Mouse (Mus musculus) lung, postnatal 0 days (tissue): ENCODE results near the gene Trmt112. TPM values are rescaled to one million over a fixed set of nuclear protein-coding genes. Genes with fewer than 3 reads are reported as not detected.

Source experiments
- ATAC-seq: fragments of 200-750 bp; cut with Nextera tagmentation; 2 replicates; pipeline ENCODE4 v1.8.0; 2017; ENCODE audit warnings: moderate library complexity
- DNase-seq: peaks from one replicate; pipeline ENCODE4 v3.0.0-alpha.2; 2016; ENCODE audit warnings: low spot score
- H3K27ac ChIP-seq: fragments of 300-500 bp; sonication (generic); 2 replicates; pipeline ENCODE4 v1.5.1; 2014; ENCODE audit warnings: antibody characterized with exemption, mild to moderate bottlenecking, low read length, mixed read lengths
- H3K27me3 ChIP-seq: fragments of 300-500 bp; sonication (generic); replicated peaks from 2 replicates; pipeline ENCODE4 v1.6.1; 2014; ENCODE audit warnings: low read length, mixed read lengths; ENCODE audit not compliant: insufficient read depth
- H3K36me3 ChIP-seq: fragments of 300-500 bp; sonication (generic); 2 replicates; pipeline ENCODE4 v1.6.1; 2014; ENCODE audit warnings: low read length, mixed read lengths; ENCODE audit not compliant: insufficient read depth
- H3K4me1 ChIP-seq: fragments of 300-500 bp; sonication (generic); 2 replicates; pipeline ENCODE4 v1.6.1; 2014; ENCODE audit warnings: antibody characterized with exemption, low read depth, low read length, mixed read lengths; ENCODE audit not compliant: insufficient read depth
- H3K4me2 ChIP-seq: fragments of 300-500 bp; sonication (generic); replicated peaks from 2 replicates; pipeline ENCODE4 v1.6.1; 2014; ENCODE audit warnings: low read depth, mild to moderate bottlenecking, low read length, moderate library complexity, mixed read lengths
- H3K4me3 ChIP-seq: fragments of 300-500 bp; sonication (generic); 2 replicates; pipeline ENCODE4 v1.5.1; 2014; ENCODE audit warnings: low read depth, low read length
- H3K9ac ChIP-seq: fragments of 300-500 bp; sonication (generic); replicated peaks from 2 replicates; pipeline ENCODE4 v1.6.1; 2014; ENCODE audit warnings: low read depth, mild to moderate bottlenecking
- H3K9me3 ChIP-seq: fragments of 300-500 bp; sonication (generic); 2 replicates; pipeline ENCODE4 v1.6.1; 2016; ENCODE audit warnings: low read length, mixed read lengths
- CTCF ChIP-seq: IDR thresholded peaks from 2 replicates; pipeline ENCODE4 v1.5.1; 2016; ENCODE audit warnings: antibody characterized with exemption, mild to moderate bottlenecking
- EP300 ChIP-seq: IDR thresholded peaks from 2 replicates; pipeline ENCODE4 v1.6.1; 2016; ENCODE audit warnings: antibody characterized with exemption, mild to moderate bottlenecking, control low read depth
- WGBS: fragments of 180-500 bp; shearing (Covaris S2); extraction: QIAGEN DNeasy Blood & Tissue Kit; methylation state at CpG from one replicate; pipeline ENCODE4 v1.1.7; 2014; 5-methylcytosine and 5-hydroxymethylcytosine counted together
- polyA plus RNA-seq: library from polyadenylated mRNA; unstranded; fragments of >200 nt; fragmentation: Nextera tagmentation; extraction: Ambion mirVana; gene quantifications from 2 replicates; pipeline ENCODE4 v1.2.1, GENCODE M21; 2015

The Trmt112 gene
- polyA plus RNA-seq, 1 experiment from 2014 or later: 93.3 TPM

DNA sequence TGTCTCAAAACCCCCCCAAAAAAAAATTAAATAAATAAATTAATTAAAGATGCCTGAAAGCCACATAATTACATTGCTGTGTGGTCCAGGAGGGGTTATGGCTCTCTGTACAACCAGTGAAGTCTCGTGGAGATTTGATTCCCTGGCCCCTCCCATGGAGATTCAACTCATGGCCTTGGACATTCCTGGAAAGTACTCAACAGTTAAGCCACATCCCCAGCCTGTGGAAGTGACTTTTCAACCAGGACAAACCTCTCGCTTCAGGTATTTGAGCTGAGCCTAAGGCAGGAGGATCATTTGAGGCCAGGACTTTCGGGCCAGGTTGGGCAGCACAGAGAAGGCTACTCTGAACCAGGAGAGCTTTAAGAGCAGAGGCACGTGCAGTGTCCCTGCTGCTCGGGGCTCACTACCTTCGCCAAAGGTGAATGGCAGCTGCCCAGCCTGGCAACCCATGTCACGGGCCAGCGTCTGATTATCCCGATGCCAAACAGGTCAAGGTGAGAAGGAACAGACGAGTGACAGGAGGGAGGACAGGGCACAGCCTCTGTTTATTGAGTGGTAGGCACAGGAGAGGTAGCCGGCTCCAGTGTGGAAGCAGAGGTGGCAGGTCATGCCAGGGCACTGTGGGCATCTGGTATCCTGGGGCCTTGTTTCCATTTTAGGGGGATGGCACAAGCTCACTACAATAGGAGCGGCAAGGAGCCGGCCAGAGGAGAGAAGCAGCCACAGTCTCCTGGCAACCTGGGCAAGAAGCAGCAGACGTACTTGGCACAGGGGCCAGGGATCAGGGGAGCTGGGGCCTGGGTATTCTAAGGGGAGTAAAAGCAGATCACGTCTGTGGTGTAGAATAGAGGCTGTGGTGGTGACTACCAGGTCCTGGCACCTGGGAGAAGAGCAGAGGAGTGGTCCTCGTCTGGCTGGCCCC, 28.3 kb downstream of the Trmt112 start:
- Histone ChIP-seq H3K9me3 (no peaks in the 10 kb centered on the region), H3K4me1 (peaks cover 6% of the 10 kb centered on the region), H3K27ac (no peak overlapping the region), H3K4me3 (no peak overlapping the region), H3K36me3 (no peaks in the 10 kb centered on the region), H3K27me3 (peaks cover 30% of the 10 kb centered on the region; the same call in 1 of the 2 replicates), H3K9ac (no peak overlapping the region), H3K4me2 (no peak overlapping the region)
- WGBS: 75% methylated on average over 16 of the region's 16 CpGs
- ATAC-seq (no peak), DNase-seq (no peak)
- TF ChIP-seq EP300: no peak
- TF ChIP-seq CTCF: no peak

DNA sequence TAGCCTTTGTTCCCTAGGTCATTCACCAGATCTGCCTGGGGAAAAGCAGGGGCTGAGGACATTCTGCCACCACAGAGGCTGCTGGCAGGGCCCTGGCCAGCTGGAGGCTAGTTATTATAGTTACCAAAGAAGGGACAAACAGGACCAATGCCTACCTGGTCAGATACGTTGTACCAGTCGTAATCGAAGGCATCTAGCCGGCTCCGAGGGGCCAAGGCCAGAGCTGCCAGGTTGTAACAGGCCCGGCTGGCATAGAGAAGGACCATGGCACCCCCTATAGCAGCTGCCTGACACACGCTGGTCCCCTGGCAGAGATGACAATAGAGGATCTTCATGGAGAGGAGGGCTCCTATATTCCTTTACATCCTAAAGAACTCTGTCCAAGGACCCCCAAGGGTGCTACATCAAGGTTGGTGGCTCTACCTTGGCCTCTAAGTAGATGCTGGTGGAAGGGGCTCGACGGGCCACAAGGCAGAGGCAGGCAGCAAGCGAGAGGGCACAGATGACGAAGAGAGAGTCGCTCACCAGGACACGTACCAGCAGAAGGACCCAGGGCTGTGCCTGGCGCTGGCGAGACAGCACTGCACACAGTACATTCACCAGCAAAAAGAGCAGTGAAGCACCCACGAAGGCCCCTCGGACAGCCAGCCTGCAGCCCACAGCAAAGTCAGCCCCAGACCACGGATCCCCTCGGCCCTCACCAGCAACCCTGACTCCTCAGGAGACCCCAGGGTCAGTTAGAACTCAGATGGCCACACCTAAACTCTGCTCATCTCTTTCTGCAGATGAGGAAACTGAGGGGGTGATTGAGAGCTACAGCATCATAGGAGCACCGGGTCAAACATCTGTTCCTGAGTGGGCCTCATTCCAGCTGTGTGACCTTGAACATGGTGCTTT, 29.9 kb downstream of the Trmt112 start:
- H3K36me3 ChIP-seq: no peaks in the 10 kb centered on the region
- ATAC-seq (no peak), DNase-seq (no peak)
- no peak overlapping the region for H3K4me2 ChIP-seq
- no peak overlapping the region for H3K9ac ChIP-seq
- H3K9me3 ChIP-seq: no peaks in the 10 kb centered on the region
- H3K27ac ChIP-seq: no peak overlapping the region
- peaks cover 15% of the 10 kb centered on the region; the same call in 1 of the 2 replicates for H3K27me3 ChIP-seq
- peaks cover 4% of the 10 kb centered on the region for H3K4me1 ChIP-seq
- H3K4me3 ChIP-seq: no peak overlapping the region
- TF ChIP-seq CTCF (no peak), EP300 (no peak)
- 86% methylated on average over 20 of the region's 20 CpGs for whole genome bisulfite sequencing

DNA sequence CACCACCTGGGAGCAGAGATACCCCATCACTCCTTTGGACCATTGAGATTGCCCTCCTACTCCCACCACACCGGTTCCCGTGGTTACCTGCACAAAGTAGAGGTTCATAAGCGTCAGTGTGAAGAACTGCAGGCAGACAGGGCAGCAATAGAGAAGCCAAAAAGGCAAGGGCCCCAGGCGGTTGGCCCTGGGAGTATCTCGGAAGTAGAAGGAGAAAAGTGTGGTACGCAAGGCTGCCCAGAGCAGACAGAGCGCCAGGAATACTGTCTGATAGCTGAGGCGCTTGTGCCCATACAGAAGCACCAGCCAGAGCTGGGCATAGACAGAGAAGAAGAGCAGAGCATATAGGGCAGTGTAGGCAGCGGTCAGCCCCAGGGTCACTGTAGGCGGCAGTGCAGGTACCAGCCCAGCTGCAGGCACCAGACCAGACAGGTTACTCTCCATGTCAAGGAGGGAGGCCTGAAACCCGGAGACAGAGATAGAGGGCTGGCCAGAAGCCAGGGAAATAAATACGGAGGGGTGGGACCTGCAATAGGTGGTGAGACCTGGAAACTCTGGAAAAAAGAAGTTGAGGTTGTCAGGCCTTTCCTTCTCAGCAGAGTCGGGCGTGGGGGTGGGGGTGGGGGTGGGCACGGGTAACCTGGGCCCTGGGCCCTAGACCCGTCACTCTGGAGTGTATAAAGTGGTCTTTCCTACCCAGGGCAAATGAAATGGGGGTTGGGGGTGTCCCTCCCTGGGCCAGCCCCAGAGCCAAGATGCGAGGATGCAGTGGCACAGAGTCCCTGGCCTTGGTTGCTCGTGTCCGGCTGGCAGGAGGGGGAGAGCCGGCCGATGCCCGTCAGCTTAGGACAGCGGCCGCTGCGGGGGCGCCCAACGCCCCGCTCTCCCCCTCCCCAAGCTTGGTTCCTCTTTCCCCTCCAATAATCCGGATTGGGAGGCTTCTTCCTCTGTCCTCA, 31.2 kb downstream of the Trmt112 start:
- peak overlapping the region; percentile 93; the same call in 1 of the 2 replicates for H3K27ac ChIP-seq
- ATAC-seq: 0 out of 2 replicates have a peak, but pooled peaks have one; percentile 0

GRCm38 (mm10) chr19:6941372-6942248, 32.1 kb downstream of the Trmt112 start, which contains the start of gene Bad:
Gene Bad (plus strand): TSS chr19:6941861.
- Histone ChIP-seq H3K4me2 (peak within 1 kb of the TSS; percentile 92), H3K36me3 (no peaks in the 10 kb centered on the region), H3K27ac (peak within 1 kb of the TSS; percentile 93), H3K4me1 (peaks cover 4% of the 10 kb centered on the region), H3K4me3 (peak within 1 kb of the TSS; percentile 84), H3K27me3 (no peaks in the 10 kb centered on the region), H3K9me3 (no peaks in the 10 kb centered on the region), H3K9ac (peak within 1 kb of the TSS; percentile 61)
- ATAC-seq (peak; percentile 84), DNase-seq (peak; percentile 93)
- WGBS: under 1% methylated on average over 82 of the region's 83 CpGs
- TF ChIP-seq EP300 (peak; percentile 86), CTCF (peak; percentile 2)

More for the DNA sequence above, 31.2 kb downstream of the Trmt112 start:
- no peak for DNase-seq
- peak overlapping the region; percentile 84 for H3K4me3 ChIP-seq
- peak overlapping the region; percentile 92 for H3K4me2 ChIP-seq
- no peaks in the 10 kb centered on the region for H3K36me3 ChIP-seq
- peak overlapping the region; percentile 61 for H3K9ac ChIP-seq
- TF ChIP-seq CTCF: no peak
- TF ChIP-seq EP300: no peak
- H3K4me1 ChIP-seq: peaks cover 4% of the 10 kb centered on the region
- H3K9me3 ChIP-seq: no peaks in the 10 kb centered on the region
- 0 out of 2 replicates have a peak, but pooled peaks cover 4% of the 10 kb centered on the region for H3K27me3 ChIP-seq
- 15% methylated on average over 28 of the region's 29 CpGs for WGBS

DNA sequence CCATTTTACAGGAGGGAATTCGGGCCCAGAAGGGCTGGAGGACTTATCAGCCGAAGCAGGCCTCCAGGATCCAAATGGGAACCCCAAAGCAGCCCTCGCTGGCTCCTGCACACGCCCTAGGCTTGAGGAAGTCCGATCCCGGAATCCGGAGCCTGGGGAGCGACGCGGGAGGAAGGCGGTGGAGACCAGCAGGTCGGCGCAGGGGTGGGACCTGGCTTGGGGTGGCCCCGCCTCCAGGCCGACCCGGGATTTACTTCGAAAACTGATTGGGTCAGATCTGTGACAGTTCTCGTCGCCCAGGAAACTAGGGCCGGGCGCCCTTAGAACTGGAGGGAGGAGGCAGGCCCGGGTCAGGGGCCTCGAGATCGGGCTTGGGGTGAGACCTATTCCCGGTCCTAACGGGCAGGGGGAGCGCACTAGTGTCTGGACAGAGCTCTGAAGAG, 32.8 kb downstream of the Trmt112 start, which contains the start of gene Gpr137:
Gene Gpr137 (minus strand): TSS at position 232 of the 443 bp plus-strand sequence.
- under 1% methylated on average over 27 of the region's 27 CpGs for WGBS
- H3K4me1 ChIP-seq: peaks cover 4% of the 10 kb centered on the region
- no peaks in the 10 kb centered on the region for H3K9me3 ChIP-seq
- peak within 1 kb of the TSS; percentile 84 for H3K4me3 ChIP-seq
- no peaks in the 10 kb centered on the region for H3K36me3 ChIP-seq
- ATAC-seq (peak; percentile 93), DNase-seq (peak; percentile 97)
- peak within 1 kb of the TSS; percentile 93 for H3K27ac ChIP-seq
- peak within 1 kb of the TSS; percentile 92 for H3K4me2 ChIP-seq
- no peaks in the 10 kb centered on the region for H3K27me3 ChIP-seq
- peak within 1 kb of the TSS; percentile 61 for H3K9ac ChIP-seq
- TF ChIP-seq CTCF (no peak; the same call in 1 of the 2 replicates), EP300 (no peak)
